Mouse (Mus musculus): ENCODE measurements around the gene Nrxn3. TPM values are rescaled to one million over a fixed set of nuclear protein-coding genes. Genes with fewer than 3 reads are reported as not detected.

Gene Nrxn3
- polyA plus RNA-seq, 1 experiment from 2014 or later = 29.2 TPM

GRCm38 (mm10) chr12:88966329-88966728 lies 243.7 kb downstream of the Nrxn3 start:
- 87% methylated on average over 4 of the region's 4 CpGs for WGBS
- Histone ChIP-seq H3K27me3 (ENCODE audit: control insufficient read depth, insufficient read depth, low read length) (no peaks in the 10 kb centered on the region), H3K4me2 (ENCODE audit: low read depth) (no peak overlapping the region), H3K36me3 (ENCODE audit: control insufficient read depth, insufficient read depth, low read length) (no peaks in the 10 kb centered on the region), H3K9ac (ENCODE audit: low read length) (no peak overlapping the region), H3K4me3 (ENCODE audit: low read depth, low read length) (no peak overlapping the region), H3K4me1 (ENCODE audit: control insufficient read depth, insufficient read depth, low read length) (no peaks in the 10 kb centered on the region), H3K27ac (ENCODE audit: low read depth, low read length) (no peak overlapping the region), H3K9me3 (ENCODE audit: control insufficient read depth, low read length) (no peaks in the 10 kb centered on the region)
- ATAC-seq (ENCODE audit: insufficient read depth, low FRiP score, low TSS enrichment) (no peak), DNase-seq (ENCODE audit: low spot score) (no peak)

GRCm38 (mm10) chr12:88976621-88977020 lies 253.9 kb downstream of the Nrxn3 start:
- no peak overlapping the region for H3K4me2 ChIP-seq (ENCODE audit: low read depth)
- no peak overlapping the region for H3K27ac ChIP-seq (ENCODE audit: low read depth, low read length)
- 92% methylated on average over 2 of the region's 2 CpGs for WGBS
- no peaks in the 10 kb centered on the region for H3K9me3 ChIP-seq (ENCODE audit: control insufficient read depth, low read length)
- no peaks in the 10 kb centered on the region for H3K27me3 ChIP-seq (ENCODE audit: control insufficient read depth, insufficient read depth, low read length)
- no peaks in the 10 kb centered on the region for H3K4me1 ChIP-seq (ENCODE audit: control insufficient read depth, insufficient read depth, low read length)
- no peak overlapping the region for H3K4me3 ChIP-seq (ENCODE audit: low read depth, low read length)
- ATAC-seq (ENCODE audit: insufficient read depth, low FRiP score, low TSS enrichment) = no peak
- no peak for DNase-seq (ENCODE audit: low spot score)
- no peaks in the 10 kb centered on the region for H3K36me3 ChIP-seq (ENCODE audit: control insufficient read depth, insufficient read depth, low read length)
- H3K9ac ChIP-seq (ENCODE audit: low read length) = no peak overlapping the region

- no peaks in the 10 kb centered on the region for H3K36me3 ChIP-seq (ENCODE audit: control insufficient read depth, insufficient read depth, low read length)
- no peaks in the 10 kb centered on the region for H3K9me3 ChIP-seq (ENCODE audit: control insufficient read depth, low read length)
- no peak overlapping the region for H3K9ac ChIP-seq (ENCODE audit: low read length)
- no peaks in the 10 kb centered on the region for H3K27me3 ChIP-seq (ENCODE audit: control insufficient read depth, insufficient read depth, low read length)
- no peak overlapping the region for H3K4me2 ChIP-seq (ENCODE audit: low read depth)
- DNase-seq (ENCODE audit: low spot score) (peak; percentile 20), ATAC-seq (ENCODE audit: insufficient read depth, low FRiP score, low TSS enrichment) (peak; percentile 80)
- 19% methylated on average over 10 of the region's 10 CpGs for WGBS
- no peak overlapping the region for H3K27ac ChIP-seq (ENCODE audit: low read depth, low read length)
- H3K4me1 ChIP-seq (ENCODE audit: control insufficient read depth, insufficient read depth, low read length) = peaks cover 19% of the 10 kb centered on the region
- H3K4me3 ChIP-seq (ENCODE audit: low read depth, low read length) = no peak overlapping the region
These were observed 261.1 kb downstream of the Nrxn3 start for GRCm38 (mm10) chr12:88983688-88984330.

GRCm38 (mm10) chr12:88984375-88984774 lies 261.7 kb downstream of the Nrxn3 start:
- peak overlapping the region; percentile 60 for H3K27ac ChIP-seq (ENCODE audit: low read depth, low read length)
- no peaks in the 10 kb centered on the region for H3K9me3 ChIP-seq (ENCODE audit: control insufficient read depth, low read length)
- no peaks in the 10 kb centered on the region for H3K36me3 ChIP-seq (ENCODE audit: control insufficient read depth, insufficient read depth, low read length)
- ATAC-seq (ENCODE audit: insufficient read depth, low FRiP score, low TSS enrichment) = peak; percentile 43; the same call in 1 of the 2 replicates
- 12% methylated on average over 8 of the region's 8 CpGs for WGBS
- H3K4me3 ChIP-seq (ENCODE audit: low read depth, low read length) = no peak overlapping the region
- peaks cover 19% of the 10 kb centered on the region for H3K4me1 ChIP-seq (ENCODE audit: control insufficient read depth, insufficient read depth, low read length)
- no peak overlapping the region for H3K4me2 ChIP-seq (ENCODE audit: low read depth)
- peak; percentile 28 for DNase-seq (ENCODE audit: low spot score)
- no peak overlapping the region for H3K9ac ChIP-seq (ENCODE audit: low read length)
- H3K27me3 ChIP-seq (ENCODE audit: control insufficient read depth, insufficient read depth, low read length) = no peaks in the 10 kb centered on the region

- Histone ChIP-seq H3K36me3 (ENCODE audit: control insufficient read depth, insufficient read depth, low read length) (no peaks in the 10 kb centered on the region), H3K4me1 (ENCODE audit: control insufficient read depth, insufficient read depth, low read length) (peaks cover 19% of the 10 kb centered on the region), H3K9me3 (ENCODE audit: control insufficient read depth, low read length) (no peaks in the 10 kb centered on the region), H3K4me2 (ENCODE audit: low read depth) (no peak overlapping the region; the same call in 1 of the 2 replicates), H3K4me3 (ENCODE audit: low read depth, low read length) (no peak overlapping the region), H3K27ac (ENCODE audit: low read depth, low read length) (peak overlapping the region; percentile 60), H3K9ac (ENCODE audit: low read length) (no peak overlapping the region), H3K27me3 (ENCODE audit: control insufficient read depth, insufficient read depth, low read length) (no peaks in the 10 kb centered on the region)
- 36% methylated on average over 5 of the region's 5 CpGs for WGBS
- ATAC-seq (ENCODE audit: insufficient read depth, low FRiP score, low TSS enrichment) (no peak), DNase-seq (ENCODE audit: low spot score) (no peak)
These were observed 262.1 kb downstream of the Nrxn3 start for GRCm38 (mm10) chr12:88984804-88985203.

- no peak for ATAC-seq (ENCODE audit: insufficient read depth, low FRiP score, low TSS enrichment)
- Histone ChIP-seq H3K27me3 (ENCODE audit: control insufficient read depth, insufficient read depth, low read length) (no peaks in the 10 kb centered on the region), H3K27ac (ENCODE audit: low read depth, low read length) (no peak overlapping the region), H3K36me3 (ENCODE audit: control insufficient read depth, insufficient read depth, low read length) (no peaks in the 10 kb centered on the region), H3K4me1 (ENCODE audit: control insufficient read depth, insufficient read depth, low read length) (peaks cover 19% of the 10 kb centered on the region), H3K9me3 (ENCODE audit: control insufficient read depth, low read length) (no peaks in the 10 kb centered on the region), H3K4me3 (ENCODE audit: low read depth, low read length) (no peak overlapping the region), H3K4me2 (ENCODE audit: low read depth) (no peak overlapping the region), H3K9ac (ENCODE audit: low read length) (no peak overlapping the region)
- WGBS = 62% methylated on average over 4 of the region's 4 CpGs
- DNase-seq (ENCODE audit: low spot score) = no peak
These were observed 264.4 kb downstream of the Nrxn3 start for GRCm38 (mm10) chr12:88987046-88987445.

- DNase-seq (ENCODE audit: low spot score) (no peak), ATAC-seq (ENCODE audit: insufficient read depth, low FRiP score, low TSS enrichment) (no peak)
- WGBS = 87% methylated on average over 5 of the region's 5 CpGs
- H3K36me3 ChIP-seq (ENCODE audit: control insufficient read depth, insufficient read depth, low read length) = no peaks in the 10 kb centered on the region
- no peak overlapping the region for H3K4me2 ChIP-seq (ENCODE audit: low read depth)
- H3K4me1 ChIP-seq (ENCODE audit: control insufficient read depth, insufficient read depth, low read length) = no peaks in the 10 kb centered on the region
- no peak overlapping the region for H3K9ac ChIP-seq (ENCODE audit: low read length)
- H3K4me3 ChIP-seq (ENCODE audit: low read depth, low read length) = no peak overlapping the region
- H3K27me3 ChIP-seq (ENCODE audit: control insufficient read depth, insufficient read depth, low read length) = no peaks in the 10 kb centered on the region
- H3K9me3 ChIP-seq (ENCODE audit: control insufficient read depth, low read length) = no peaks in the 10 kb centered on the region
- H3K27ac ChIP-seq (ENCODE audit: low read depth, low read length) = no peak overlapping the region
These were observed 268.1 kb downstream of the Nrxn3 start for GRCm38 (mm10) chr12:88990753-88991152.

- DNase-seq (ENCODE audit: low spot score) (peak; percentile 13), ATAC-seq (ENCODE audit: insufficient read depth, low FRiP score, low TSS enrichment) (peak; percentile 69; the same call in 1 of the 2 replicates)
- Histone ChIP-seq H3K27ac (ENCODE audit: low read depth, low read length) (no peak overlapping the region), H3K9ac (ENCODE audit: low read length) (no peak overlapping the region), H3K36me3 (ENCODE audit: control insufficient read depth, insufficient read depth, low read length) (no peaks in the 10 kb centered on the region), H3K4me3 (ENCODE audit: low read depth, low read length) (no peak overlapping the region), H3K4me1 (ENCODE audit: control insufficient read depth, insufficient read depth, low read length) (no peaks in the 10 kb centered on the region), H3K9me3 (ENCODE audit: control insufficient read depth, low read length) (no peaks in the 10 kb centered on the region), H3K27me3 (ENCODE audit: control insufficient read depth, insufficient read depth, low read length) (no peaks in the 10 kb centered on the region), H3K4me2 (ENCODE audit: low read depth) (no peak overlapping the region)
- WGBS = 7% methylated on average over 2 of the region's 2 CpGs
These were observed 269.5 kb downstream of the Nrxn3 start for GRCm38 (mm10) chr12:88992141-88992540.

GRCm38 (mm10) chr12:88993788-88994187 lies 271.1 kb downstream of the Nrxn3 start:
- no peak overlapping the region for H3K4me3 ChIP-seq (ENCODE audit: low read depth, low read length)
- H3K36me3 ChIP-seq (ENCODE audit: control insufficient read depth, insufficient read depth, low read length) = no peaks in the 10 kb centered on the region
- H3K4me2 ChIP-seq (ENCODE audit: low read depth) = no peak overlapping the region
- no peaks in the 10 kb centered on the region for H3K9me3 ChIP-seq (ENCODE audit: control insufficient read depth, low read length)
- WGBS = 94% methylated on average over 4 of the region's 4 CpGs
- no peak overlapping the region for H3K9ac ChIP-seq (ENCODE audit: low read length)
- DNase-seq (ENCODE audit: low spot score) (no peak), ATAC-seq (ENCODE audit: insufficient read depth, low FRiP score, low TSS enrichment) (no peak)
- H3K27me3 ChIP-seq (ENCODE audit: control insufficient read depth, insufficient read depth, low read length) = no peaks in the 10 kb centered on the region
- H3K4me1 ChIP-seq (ENCODE audit: control insufficient read depth, insufficient read depth, low read length) = no peaks in the 10 kb centered on the region
- H3K27ac ChIP-seq (ENCODE audit: low read depth, low read length) = no peak overlapping the region
